Mouse (Mus musculus) stomach, postnatal 0 days (tissue): Measurements from ENCODE around the gene Zbtb12. TPM values are rescaled to one million over a fixed set of nuclear protein-coding genes. Genes with fewer than 3 reads are reported as not detected.

Experiments
- ATAC-seq: fragments of 200-750 bp; cut with Nextera tagmentation; 2 replicates; pipeline ENCODE4 v1.8.0; 2017; ENCODE audit not compliant: low FRiP score, low TSS enrichment
- DNase-seq: peaks from one replicate; pipeline ENCODE4 v3.0.0-alpha.2; 2016; ENCODE audit warnings: low spot score
- H3K27ac ChIP-seq: fragments of 300-500 bp; sonication (generic); replicated peaks from 2 replicates; pipeline ENCODE4 v1.5.1; 2014; ENCODE audit warnings: mild to moderate bottlenecking, control low read depth
- H3K27me3 ChIP-seq: fragments of 300-500 bp; sonication (generic); 2 replicates; pipeline ENCODE4 v1.6.1; 2014; ENCODE audit warnings: low read length; ENCODE audit not compliant: control insufficient read depth, insufficient read depth
- H3K36me3 ChIP-seq: fragments of 300-500 bp; sonication (generic); 2 replicates; pipeline ENCODE4 v1.6.1; 2014; ENCODE audit warnings: low read length, mixed read lengths; ENCODE audit not compliant: control insufficient read depth, insufficient read depth
- H3K4me1 ChIP-seq: fragments of 300-500 bp; sonication (generic); replicated peaks from 2 replicates; pipeline ENCODE4 v1.6.1; 2014; ENCODE audit warnings: antibody characterized with exemption; ENCODE audit not compliant: control insufficient read depth, insufficient read depth
- H3K4me2 ChIP-seq: fragments of 300-500 bp; sonication (generic); replicated peaks from 2 replicates; pipeline ENCODE4 v1.6.1; 2014; ENCODE audit warnings: low read depth, mild to moderate bottlenecking, control low read depth, moderate library complexity
- H3K4me3 ChIP-seq: fragments of 300-500 bp; sonication (generic); 2 replicates; pipeline ENCODE4 v1.5.1; 2014; ENCODE audit warnings: low read depth, low read length, control low read depth
- H3K9ac ChIP-seq: fragments of 300-500 bp; sonication (generic); 2 replicates; pipeline ENCODE4 v1.6.1; 2014; ENCODE audit warnings: mild to moderate bottlenecking, low read length, control low read depth, mixed read lengths
- H3K9me3 ChIP-seq: fragments of 300-500 bp; sonication (generic); 2 replicates; pipeline ENCODE4 v1.6.1; 2016; ENCODE audit warnings: low read length; ENCODE audit not compliant: control insufficient read depth
- CTCF ChIP-seq: IDR thresholded peaks from 2 replicates; pipeline ENCODE4 v1.5.1; 2016; ENCODE audit warnings: antibody characterized with exemption, low read depth, mild to moderate bottlenecking, moderate library complexity
- EP300 ChIP-seq: optimal IDR thresholded peaks from 2 replicates; pipeline ENCODE3; 2016; ENCODE audit warnings: antibody characterized with exemption
- WGBS: fragments of 180-500 bp; shearing (Covaris S2); extraction: QIAGEN DNeasy Blood & Tissue Kit; methylation state at CpG from one replicate; pipeline ENCODE4 v1.1.7; 2014; 5-methylcytosine and 5-hydroxymethylcytosine counted together
- polyA plus RNA-seq: library from polyadenylated mRNA; unstranded; fragments of >200 nt; fragmentation: Nextera tagmentation; extraction: Ambion mirVana; gene quantifications from 2 replicates; pipeline ENCODE4 v1.2.1, GENCODE M21; 2015

Gene Zbtb12
- polyA plus RNA-seq, 1 experiment from 2014 or later: 0.59 TPM

DNA sequence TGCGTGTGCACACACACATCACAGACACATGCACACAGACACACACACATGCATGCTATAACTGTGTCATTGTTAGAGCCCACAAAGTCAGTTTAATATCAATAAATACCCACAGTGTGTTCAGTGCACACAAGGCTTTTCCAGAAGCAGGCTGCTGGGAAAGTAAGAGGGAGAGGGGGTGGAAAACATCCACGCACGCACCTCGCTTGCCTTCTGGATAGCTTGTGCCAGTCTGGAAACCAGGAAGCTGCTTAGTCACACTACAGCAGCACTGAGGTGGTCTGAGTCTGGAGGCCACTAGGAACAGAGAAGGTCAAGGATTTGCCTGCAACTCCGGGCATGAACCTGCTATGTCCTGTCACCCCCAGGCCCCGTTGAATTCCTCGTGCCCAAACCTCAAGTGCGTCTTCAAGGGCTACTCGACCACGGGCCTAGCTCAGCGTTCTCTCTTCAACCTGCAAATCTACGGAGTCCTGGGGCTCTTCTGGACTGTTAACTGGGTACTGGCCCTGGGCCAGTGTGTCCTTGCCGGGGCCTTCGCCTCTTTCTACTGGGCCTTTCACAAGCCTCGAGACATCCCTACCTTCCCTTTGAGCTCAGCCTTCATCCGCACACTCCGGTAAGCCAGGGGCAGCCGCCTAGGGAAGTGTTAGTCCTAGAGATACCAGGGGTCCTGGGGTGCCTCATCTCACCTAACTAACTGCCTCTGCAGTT is 48.2 kb downstream of the Zbtb12 start:
- no peak for DNase-seq

DNA sequence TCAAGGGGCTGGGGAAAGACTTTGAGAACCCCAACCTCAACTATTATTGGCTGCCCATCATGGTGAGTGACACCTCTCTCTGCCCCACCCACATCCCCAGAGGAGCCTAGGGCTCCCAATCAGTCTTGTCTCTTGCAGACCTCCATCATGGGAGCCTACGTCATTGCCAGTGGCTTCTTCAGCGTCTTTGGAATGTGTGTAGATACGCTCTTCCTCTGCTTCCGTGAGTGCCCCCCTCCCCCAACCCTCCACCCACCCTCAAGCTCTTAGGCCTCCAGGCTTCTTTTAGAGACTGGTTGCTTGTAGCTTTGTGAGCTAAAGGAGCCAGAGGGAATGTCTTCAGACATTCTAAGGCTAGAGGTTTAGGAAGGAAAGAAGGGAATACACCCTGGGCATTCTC is 49.6 kb downstream of the Zbtb12 start:
- H3K4me2 ChIP-seq: no peak overlapping the region
- no peaks in the 10 kb centered on the region for H3K9me3 ChIP-seq
- no peaks in the 10 kb centered on the region for H3K36me3 ChIP-seq
- no peak overlapping the region for H3K27ac ChIP-seq
- H3K4me1 ChIP-seq: peaks cover 3% of the 10 kb centered on the region; the same call in 1 of the 2 replicates
- ATAC-seq: no peak
- H3K9ac ChIP-seq: no peak overlapping the region
- DNase-seq: no peak
- no peak overlapping the region for H3K4me3 ChIP-seq
- no peak for TF ChIP-seq EP300
- no peak for TF ChIP-seq CTCF
- WGBS: 57% methylated on average over 4 of the region's 4 CpGs
- H3K27me3 ChIP-seq: no peaks in the 10 kb centered on the region

More for the DNA sequence above, 48.2 kb downstream of the Zbtb12 start:
- H3K27me3 ChIP-seq: no peaks in the 10 kb centered on the region
- H3K36me3 ChIP-seq: no peaks in the 10 kb centered on the region
- no peak for ATAC-seq
- H3K9ac ChIP-seq: no peak overlapping the region
- peaks cover 3% of the 10 kb centered on the region; the same call in 1 of the 2 replicates for H3K4me1 ChIP-seq
- WGBS: 87% methylated on average over 18 of the region's 18 CpGs
- no peak overlapping the region for H3K27ac ChIP-seq
- H3K9me3 ChIP-seq: no peaks in the 10 kb centered on the region
- H3K4me2 ChIP-seq: no peak overlapping the region
- TF ChIP-seq EP300: no peak
- no peak for TF ChIP-seq CTCF
- no peak overlapping the region for H3K4me3 ChIP-seq

GRCm38 (mm10) chr17:34931061-34931734 is 51.9 kb downstream of the Zbtb12 start, which contains the start of gene Neu1:
Gene Neu1, plus strand, starts transcription at chr17:34931253.
- TF ChIP-seq EP300: no peak
- peak; percentile 90 for TF ChIP-seq CTCF
- no peaks in the 10 kb centered on the region for H3K9me3 ChIP-seq
- H3K4me1 ChIP-seq: peaks cover 3% of the 10 kb centered on the region; the same call in 1 of the 2 replicates
- peak; percentile 97 for ATAC-seq
- H3K4me3 ChIP-seq: peak within 1 kb of the TSS; percentile 74
- peak; percentile 98 for DNase-seq
- H3K4me2 ChIP-seq: peak within 1 kb of the TSS; percentile 97
- H3K27ac ChIP-seq: peak within 1 kb of the TSS; percentile 58; the same call in 1 of the 2 replicates
- H3K9ac ChIP-seq: peak within 1 kb of the TSS; percentile 78
- no peaks in the 10 kb centered on the region for H3K27me3 ChIP-seq
- no peaks in the 10 kb centered on the region; the same call in 1 of the 2 replicates for H3K36me3 ChIP-seq
- WGBS: under 1% methylated on average over 29 of the region's 38 CpGs

GRCm38 (mm10) chr17:34931735-34932098 is 52.4 kb downstream of the Zbtb12 start:
- ATAC-seq: no peak; the same call in none of the 2 replicates
- H3K27ac ChIP-seq: peak overlapping the region; percentile 58; the same call in 1 of the 2 replicates

DNA sequence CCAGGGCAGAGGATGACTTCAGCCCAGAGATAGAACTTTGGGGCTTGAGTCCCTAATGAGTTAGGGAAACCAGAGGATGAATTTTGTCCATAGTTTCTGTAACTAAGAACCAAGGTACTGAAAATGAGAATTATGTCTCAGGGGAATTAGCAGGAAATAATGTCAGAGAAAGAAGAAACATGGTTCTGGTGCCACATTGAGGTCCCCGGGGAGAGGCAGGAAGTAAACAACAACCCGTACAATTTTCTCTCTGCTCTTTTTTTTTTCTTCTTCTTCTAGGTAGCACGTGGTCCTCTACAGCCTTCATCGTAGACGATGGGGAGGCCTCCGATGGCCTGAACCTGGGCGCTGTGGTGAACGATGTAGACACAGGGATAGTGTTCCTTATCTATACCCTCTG is 53.0 kb downstream of the Zbtb12 start:
- DNase-seq: no peak
- TF ChIP-seq CTCF (no peak), EP300 (no peak)
- WGBS: 77% methylated on average over 8 of the region's 8 CpGs
- H3K4me2 ChIP-seq: peak overlapping the region; percentile 97
- H3K36me3 ChIP-seq: no peaks in the 10 kb centered on the region; the same call in 1 of the 2 replicates
- H3K4me1 ChIP-seq: peaks cover 3% of the 10 kb centered on the region; the same call in 1 of the 2 replicates
- ATAC-seq: no peak
- H3K27ac ChIP-seq: no peak overlapping the region
- peak overlapping the region; percentile 78; the same call in 1 of the 2 replicates for H3K9ac ChIP-seq
- H3K4me3 ChIP-seq: peak overlapping the region; percentile 74
- no peaks in the 10 kb centered on the region for H3K27me3 ChIP-seq
- H3K9me3 ChIP-seq: no peaks in the 10 kb centered on the region

More at GRCm38 (mm10) chr17:34931735-34932098, 52.4 kb downstream of the Zbtb12 start:
- Histone ChIP-seq H3K36me3 (no peaks in the 10 kb centered on the region; the same call in 1 of the 2 replicates), H3K4me3 (peak overlapping the region; percentile 74), H3K9ac (peak overlapping the region; percentile 78), H3K27me3 (no peaks in the 10 kb centered on the region), H3K4me1 (peaks cover 3% of the 10 kb centered on the region; the same call in 1 of the 2 replicates), H3K9me3 (no peaks in the 10 kb centered on the region), H3K4me2 (peak overlapping the region; percentile 97)
- TF ChIP-seq CTCF (no peak), EP300 (no peak)
- DNase-seq: peak; percentile 54
- 9% methylated on average over 14 of the region's 14 CpGs for WGBS
